Mouse (Mus musculus): ENCODE results near the gene Slc22a7.

Slc22a7 gene

DNA sequence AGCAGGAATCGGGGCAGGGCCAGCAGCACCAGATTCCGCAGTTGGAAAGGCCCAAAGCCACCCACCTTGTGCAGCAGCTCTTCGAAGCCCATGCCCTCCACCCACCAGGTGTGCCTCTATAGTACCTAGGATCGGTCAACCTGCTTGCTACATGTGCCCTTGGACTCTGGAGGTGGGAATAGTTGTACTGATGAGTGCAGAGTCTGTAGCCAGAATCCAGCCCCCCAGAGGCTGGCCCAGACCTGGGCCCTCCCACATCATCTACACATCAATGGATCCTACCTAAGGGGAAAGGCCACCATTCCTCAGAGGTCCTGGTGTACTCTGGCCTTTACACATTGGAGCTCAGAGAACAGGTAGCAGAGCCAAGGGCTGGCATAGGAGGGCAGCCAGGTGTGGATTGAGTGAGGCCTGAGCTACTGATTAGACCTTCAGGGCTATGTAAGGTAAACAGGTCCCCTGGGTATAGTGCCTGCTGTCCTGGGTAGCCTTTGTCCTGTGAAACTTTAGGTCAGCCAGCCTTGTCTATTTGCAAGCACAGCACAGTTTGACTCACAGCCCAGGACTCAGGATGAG, at the start of gene Slc22a7:
Slc22a7 (minus strand) TSS at position 160 of the 576 bp plus-strand sequence.
- no peak for DNase-seq (ENCODE audit: low spot score in 2 of 2)

GRCm38 (mm10) chr17:46487431-46487830, 49.2 kb upstream of the Slc22a7 start, which contains the start of gene Ttbk1:
Gene Ttbk1 (minus strand): TSS chr17:46487675.
- no peak for DNase-seq (ENCODE audit: low spot score in 2 of 2)

- no peak for DNase-seq (ENCODE audit: low spot score in 2 of 2)
These were observed 48.7 kb upstream of the Slc22a7 start for GRCm38 (mm10) chr17:46486995-46487394.

DNA sequence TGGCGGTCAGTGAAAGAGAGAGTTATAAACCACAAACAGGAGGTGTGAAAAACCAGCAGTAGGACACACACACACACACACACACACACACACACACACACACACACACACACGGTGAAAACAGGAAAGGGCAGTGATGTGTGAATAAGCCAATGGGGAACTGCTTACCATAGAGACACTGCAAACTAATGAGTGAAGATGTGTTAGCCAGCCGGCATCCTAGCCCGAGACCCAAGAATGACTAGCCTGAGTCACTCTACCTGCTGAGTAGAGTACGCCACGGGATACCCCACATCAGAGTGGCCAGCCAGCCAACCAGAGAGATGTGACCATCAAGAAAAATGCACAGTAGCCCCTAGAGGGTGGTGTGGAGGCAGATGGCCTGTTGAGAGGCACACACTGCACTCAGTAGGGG, 46.2 kb upstream of the Slc22a7 start:
- no peak for DNase-seq (ENCODE audit: low spot score in 2 of 2)

GRCm38 (mm10) chr17:46484021-46484431, 45.8 kb upstream of the Slc22a7 start:
- DNase-seq (ENCODE audit: low spot score in 2 of 2) = no peak

DNA sequence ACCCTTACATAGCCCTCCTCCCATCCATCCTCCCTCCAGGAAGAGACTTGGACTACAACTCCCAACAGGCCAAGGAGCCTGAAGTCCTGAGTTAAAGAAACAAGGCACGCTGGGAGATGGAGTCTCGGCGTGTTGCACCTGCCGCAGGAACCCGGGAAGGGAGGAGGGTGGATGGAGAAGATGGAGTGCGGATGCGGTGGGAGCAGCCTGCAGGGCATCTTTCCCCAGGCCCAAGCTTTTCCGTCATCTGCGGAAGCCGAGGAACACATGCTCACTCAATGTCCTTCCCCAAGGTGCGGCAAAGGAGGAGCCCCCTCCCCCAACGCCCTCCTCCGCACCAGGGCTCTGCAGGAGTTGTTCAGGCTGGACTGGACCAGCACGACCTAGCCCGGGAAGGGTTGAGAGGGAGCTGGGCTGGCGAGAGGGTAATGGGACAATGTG, 45.3 kb upstream of the Slc22a7 start:
- DNase-seq (ENCODE audit: low spot score in 2 of 2) = no peak

DNA sequence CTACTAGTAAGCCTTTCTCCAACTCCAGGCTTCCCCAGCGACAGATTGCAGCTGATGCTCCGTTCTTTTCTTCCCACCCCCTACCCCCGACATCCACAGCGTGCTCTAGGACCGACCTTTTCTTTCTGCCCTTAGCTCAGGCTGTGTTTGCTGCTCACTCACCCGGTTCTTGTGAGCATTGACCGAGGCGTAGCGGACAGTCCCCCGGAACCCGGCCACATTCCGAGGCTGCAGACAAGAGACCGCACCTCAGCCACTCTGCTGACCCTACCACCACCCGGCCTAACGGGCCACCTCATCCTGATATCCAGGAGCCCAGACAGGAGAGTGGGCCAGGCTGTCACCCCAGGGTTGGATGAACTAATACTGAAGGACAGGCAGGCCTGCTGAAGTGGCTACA, 39.0 kb upstream of the Slc22a7 start:
- DNase-seq (ENCODE audit: low spot score in 2 of 2) = no peak

DNA sequence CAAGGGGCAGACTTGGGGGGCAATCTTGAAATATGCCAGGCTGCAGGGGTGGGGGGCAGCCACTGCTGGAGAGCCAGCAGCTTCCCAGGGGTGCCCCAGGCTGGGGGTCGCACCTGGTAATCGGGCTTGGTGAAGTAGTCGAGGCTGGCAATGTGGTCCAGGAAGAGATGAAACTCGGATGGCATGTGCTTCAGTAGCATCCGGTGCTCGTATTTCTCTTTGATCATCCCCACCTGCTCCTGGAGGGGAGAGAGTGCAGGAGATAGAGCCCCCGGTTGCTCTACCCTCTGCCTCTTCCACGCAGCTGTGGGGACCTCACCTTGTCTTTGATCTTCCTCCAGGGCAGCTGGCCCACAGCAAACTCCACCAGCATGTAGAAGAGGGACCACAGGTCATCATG, 38.3 kb upstream of the Slc22a7 start:
- DNase-seq (ENCODE audit: low spot score in 2 of 2) = no peak

DNA sequence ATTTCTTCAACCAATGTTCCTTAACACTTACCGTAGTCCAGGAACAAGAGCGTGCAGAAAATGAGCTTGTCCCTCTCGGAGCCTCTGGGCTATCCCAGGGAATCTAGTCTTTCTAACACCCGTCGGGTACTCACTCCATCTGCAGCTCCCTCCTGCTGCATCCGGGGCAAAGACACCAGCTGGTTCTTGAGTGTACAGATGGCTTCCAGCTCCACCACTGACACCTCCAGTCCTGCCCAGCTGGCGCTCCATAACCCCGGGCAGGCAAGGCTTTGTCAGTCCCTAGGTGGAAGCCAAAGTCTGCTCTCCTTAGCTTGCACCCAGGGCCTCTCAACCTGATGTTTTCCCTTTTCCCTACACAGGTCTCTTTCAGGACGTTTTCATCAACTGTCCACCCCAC, 29.6 kb upstream of the Slc22a7 start:
- DNase-seq (ENCODE audit: low spot score in 2 of 2) = no peak

- no peak for DNase-seq (ENCODE audit: low spot score in 2 of 2)
These were observed 24.0 kb upstream of the Slc22a7 start for GRCm38 (mm10) chr17:46462226-46462625.

GRCm38 (mm10) chr17:46461347-46461746, 23.1 kb upstream of the Slc22a7 start:
- no peak for DNase-seq (ENCODE audit: low spot score in 2 of 2)

DNA sequence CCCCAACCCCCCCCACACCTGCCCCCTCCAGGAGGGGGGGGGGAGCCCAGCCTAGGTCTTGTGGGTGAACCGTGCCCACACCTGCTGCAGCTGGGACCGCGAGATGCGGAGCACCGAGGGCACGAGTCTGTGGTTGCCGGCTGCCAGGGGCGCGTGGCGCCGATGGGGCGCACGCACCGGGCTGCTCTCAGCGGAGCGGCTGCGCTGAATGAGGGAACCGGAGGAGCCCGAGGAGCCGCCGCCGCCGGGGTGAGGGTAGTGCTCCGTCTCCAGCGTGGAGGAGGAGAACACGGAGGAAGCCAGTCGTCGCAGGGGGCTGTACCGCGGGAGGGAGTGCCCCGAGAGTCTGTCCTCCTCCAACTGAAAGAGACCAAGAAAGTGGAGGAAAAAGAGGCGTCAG, 22.4 kb upstream of the Slc22a7 start:
- no peak for DNase-seq (ENCODE audit: low spot score in 2 of 2)

DNA sequence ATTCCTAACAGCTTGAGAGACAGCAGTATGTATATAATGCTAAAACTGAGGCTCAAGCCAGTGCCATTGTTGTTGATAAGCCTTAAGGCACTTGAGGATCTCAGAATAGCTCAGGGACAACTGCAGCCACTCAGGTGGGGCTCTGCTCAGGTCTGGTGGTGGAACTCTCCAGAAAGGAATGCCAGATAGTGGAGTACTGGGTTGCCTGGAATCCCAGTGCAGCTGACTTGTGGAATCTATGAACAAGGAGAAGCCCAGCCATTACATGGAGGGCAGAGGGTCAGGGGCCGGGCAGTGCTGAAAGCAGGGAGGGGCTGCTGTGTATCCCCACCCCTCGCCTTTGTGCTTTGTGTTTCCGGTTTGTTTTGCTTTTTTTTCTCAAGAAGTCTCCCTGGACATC, 20.2 kb upstream of the Slc22a7 start:
- no peak for DNase-seq (ENCODE audit: low spot score in 2 of 2)

- no peak for DNase-seq (ENCODE audit: low spot score in 2 of 2)
These were observed 19.5 kb upstream of the Slc22a7 start for GRCm38 (mm10) chr17:46457791-46458190.

GRCm38 (mm10) chr17:46455110-46455691, 16.9 kb upstream of the Slc22a7 start:
- DNase-seq (ENCODE audit: low spot score in 2 of 2) = peak in 1 of 2 experiments; percentile 44

- DNase-seq (ENCODE audit: low spot score in 2 of 2) = no peak
These were observed 16.3 kb upstream of the Slc22a7 start for GRCm38 (mm10) chr17:46454539-46454938.

DNA sequence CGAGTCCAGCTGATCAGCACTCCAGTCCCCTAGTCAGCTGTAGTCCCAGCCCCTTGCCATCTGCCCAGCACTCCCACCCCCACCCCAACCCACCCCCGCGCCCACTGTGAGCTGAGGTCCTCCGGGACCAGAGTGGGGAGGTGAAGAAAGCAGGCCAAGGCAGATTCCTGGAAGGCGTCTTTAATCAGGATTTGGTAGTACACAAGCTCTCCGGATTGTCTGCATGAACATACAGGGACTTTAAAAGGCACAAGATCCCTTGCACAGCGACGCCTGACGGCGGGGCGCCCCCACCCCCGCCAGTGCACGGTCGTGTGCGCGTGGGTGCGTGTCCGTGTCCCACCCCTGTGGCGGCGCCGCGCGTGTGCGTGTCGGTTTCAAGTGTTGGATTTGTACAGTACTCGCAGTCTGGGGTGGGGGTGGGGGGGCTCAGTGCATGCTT, 15.7 kb upstream of the Slc22a7 start:
- DNase-seq (ENCODE audit: low spot score in 2 of 2) = no peak

GRCm38 (mm10) chr17:46453302-46453948, 15.2 kb upstream of the Slc22a7 start:
- no peak for DNase-seq (ENCODE audit: low spot score in 2 of 2)

- DNase-seq (ENCODE audit: low spot score in 2 of 2) = no peak
These were observed 14.4 kb upstream of the Slc22a7 start for GRCm38 (mm10) chr17:46452683-46453082.

GRCm38 (mm10) chr17:46446264-46446663, 8.0 kb upstream of the Slc22a7 start:
- DNase-seq (ENCODE audit: low spot score in 2 of 2) = no peak

DNA sequence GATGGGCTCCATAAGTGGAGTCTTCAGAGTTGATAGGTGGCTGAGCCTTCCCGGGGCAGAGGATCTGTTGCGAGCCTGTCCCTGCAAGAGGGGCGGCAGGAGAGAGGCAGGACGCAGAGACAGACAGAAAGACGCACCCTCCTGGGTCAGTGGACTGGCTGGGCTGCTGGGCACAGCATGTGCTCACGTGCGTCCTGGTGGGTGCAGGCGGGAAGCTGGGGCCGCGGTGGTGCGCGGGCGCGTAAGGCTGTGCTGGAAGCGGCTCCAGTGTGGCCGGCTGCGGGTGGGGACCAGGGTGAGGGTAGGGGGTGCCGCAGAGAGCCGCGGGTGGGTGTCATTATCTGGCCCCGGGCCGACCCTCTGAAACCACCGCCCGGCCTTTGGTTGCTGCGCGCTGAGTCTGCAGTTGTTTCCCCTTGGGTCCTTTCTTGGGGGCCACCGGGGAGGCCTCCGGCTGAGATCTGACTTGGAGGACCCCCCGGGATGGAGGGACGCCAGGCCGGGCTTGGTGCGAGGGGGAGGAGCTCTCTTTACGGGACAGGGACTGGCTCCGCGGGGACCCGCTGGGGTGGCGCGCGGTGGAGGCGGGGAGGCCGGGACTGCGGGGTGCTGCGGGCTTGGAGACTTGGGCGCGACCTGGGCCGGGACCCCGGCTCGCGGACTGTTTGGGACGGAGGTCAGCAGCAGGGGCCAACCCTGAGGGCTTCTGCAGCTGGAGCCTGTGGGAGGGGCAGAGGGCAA, 6.8 kb upstream of the Slc22a7 start:
- DNase-seq (ENCODE audit: low spot score in 2 of 2) = no peak

DNA sequence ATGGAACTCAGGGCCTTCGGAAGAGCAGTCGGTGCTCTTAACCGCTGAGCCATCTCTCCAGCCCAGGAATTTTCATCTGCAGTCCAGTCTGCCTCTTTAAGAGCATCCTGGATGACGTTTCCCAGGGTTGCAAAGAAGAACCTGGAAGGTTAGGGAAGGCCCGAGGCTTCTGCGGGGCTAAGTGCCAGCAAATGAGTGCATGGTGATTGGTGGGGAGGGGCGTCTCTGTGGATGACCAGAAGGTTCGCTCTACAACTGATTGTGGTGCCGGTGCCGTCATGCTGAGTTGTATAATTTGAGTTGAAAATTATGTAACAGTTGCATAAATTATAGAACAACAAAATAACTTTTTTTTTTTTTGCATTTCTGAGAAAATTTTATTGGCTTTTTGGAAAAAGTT, 919 bp upstream of the Slc22a7 start:
- DNase-seq (ENCODE audit: low spot score in 2 of 2) = no peak
